Mouse (Mus musculus) heart, postnatal 0 days (tissue): ENCODE measurements around the gene Tbc1d1. TPM values are rescaled to one million over a fixed set of nuclear protein-coding genes. Genes with fewer than 3 reads are reported as not detected.

Experiments
- ATAC-seq: fragments of 200-750 bp; cut with Nextera tagmentation; 2 replicates; pipeline ENCODE4 v1.8.0; 2017; ENCODE audit warnings: low read depth, moderate number of reproducible peaks, moderate library complexity; ENCODE audit not compliant: insufficient read depth
- DNase-seq: peaks from one replicate; pipeline ENCODE4 v3.0.0-alpha.2; 2016; ENCODE audit warnings: low spot score
- H3K27ac ChIP-seq: fragments of 300-500 bp; sonication (generic); 2 replicates; pipeline ENCODE4 v1.5.1; 2014; ENCODE audit warnings: low read depth, mild to moderate bottlenecking
- H3K27me3 ChIP-seq: fragments of 300-500 bp; sonication (generic); 2 replicates; pipeline ENCODE4 v1.6.1; 2014; ENCODE audit warnings: low read length, mixed read lengths; ENCODE audit not compliant: control insufficient read depth, insufficient read depth
- H3K36me3 ChIP-seq: fragments of 300-500 bp; sonication (generic); replicated peaks from 2 replicates; pipeline ENCODE4 v1.6.1; 2014; ENCODE audit warnings: low read length, mixed read lengths; ENCODE audit not compliant: control insufficient read depth, insufficient read depth
- H3K4me1 ChIP-seq: fragments of 300-500 bp; sonication (generic); 2 replicates; pipeline ENCODE4 v1.6.1; 2014; ENCODE audit warnings: antibody characterized with exemption; ENCODE audit not compliant: control insufficient read depth, insufficient read depth
- H3K4me2 ChIP-seq: fragments of 300-500 bp; sonication (generic); 2 replicates; pipeline ENCODE4 v1.6.1; 2014; ENCODE audit warnings: low read depth, mild to moderate bottlenecking, low read length, moderate library complexity
- H3K4me3 ChIP-seq: fragments of 300-500 bp; sonication (generic); 2 replicates; pipeline ENCODE4 v1.5.1; 2014; ENCODE audit warnings: low read depth, low read length
- H3K9ac ChIP-seq: fragments of 300-500 bp; sonication (generic); replicated peaks from 2 replicates; pipeline ENCODE4 v1.6.1; 2014; ENCODE audit warnings: low read depth, low read length, mixed read lengths
- H3K9me3 ChIP-seq: fragments of 300-500 bp; sonication (generic); replicated peaks from 2 replicates; pipeline ENCODE4 v1.6.1; 2016; ENCODE audit warnings: low read length; ENCODE audit not compliant: control insufficient read depth
- CTCF ChIP-seq: IDR thresholded peaks from 2 replicates; pipeline ENCODE4 v1.5.1; 2016; ENCODE audit warnings: antibody characterized with exemption, control low read depth, low read depth
- EP300 ChIP-seq: IDR thresholded peaks from 2 replicates; pipeline ENCODE4 v1.6.1; 2016; ENCODE audit warnings: antibody characterized with exemption, low read depth
- WGBS: fragments of 180-500 bp; shearing (Covaris S2); extraction: QIAGEN DNeasy Blood & Tissue Kit; methylation state at CpG from one replicate; pipeline ENCODE4 v1.1.7; 2014; 5-methylcytosine and 5-hydroxymethylcytosine counted together
- polyA plus RNA-seq: library from polyadenylated mRNA; unstranded; fragments of >200 nt; fragmentation: Nextera tagmentation; extraction: Ambion mirVana; gene quantifications from 2 replicates; pipeline ENCODE4 v1.2.1, GENCODE M21; 2015
- total RNA-seq: library from RNA; depleted of rRNA; stranded (reverse); fragments of >200 nt; gene quantifications from 2 replicates; pipeline ENCODE4 v1.2.3, GENCODE M21; 2014; ENCODE audit warnings: low replicate concordance

Gene Tbc1d1
- total and polyA plus RNA-seq, 2 experiments from 2014 or later = 22.4 to 55.4 TPM

DNA sequence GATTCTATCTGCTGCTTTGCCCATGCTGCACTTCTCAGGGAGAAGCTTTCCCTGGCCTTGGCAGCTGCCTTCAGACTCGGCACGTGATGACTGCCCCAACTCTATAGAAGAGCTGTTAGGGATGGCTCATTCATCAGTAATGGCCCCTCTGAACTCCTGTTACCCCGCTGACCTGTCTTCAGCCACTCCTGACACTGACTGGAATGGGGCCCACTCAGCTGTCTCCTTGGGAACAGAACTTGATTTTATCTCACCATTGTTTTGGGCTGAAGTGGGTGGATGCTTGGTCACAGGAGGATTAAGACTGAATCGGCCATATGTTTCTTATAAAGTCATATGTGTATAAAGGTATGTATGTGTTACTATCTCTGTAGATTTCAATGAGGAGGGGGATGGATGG, 145.1 kb downstream of the Tbc1d1 start:
- no peak overlapping the region for H3K9ac ChIP-seq
- H3K27me3 ChIP-seq = no peaks in the 10 kb centered on the region
- no peak for TF ChIP-seq CTCF
- TF ChIP-seq EP300 = no peak
- no peak overlapping the region for H3K27ac ChIP-seq
- H3K4me3 ChIP-seq = no peak overlapping the region
- peaks cover 21% of the 10 kb centered on the region; the same call in 1 of the 2 replicates for H3K36me3 ChIP-seq
- 58% methylated on average over 4 of the region's 4 CpGs for WGBS
- H3K9me3 ChIP-seq = 0 out of 2 replicates have a peak, but pooled peaks cover 1% of the 10 kb centered on the region
- peaks cover 13% of the 10 kb centered on the region for H3K4me1 ChIP-seq
- DNase-seq = no peak
- no peak overlapping the region for H3K4me2 ChIP-seq
- ATAC-seq = no peak

DNA sequence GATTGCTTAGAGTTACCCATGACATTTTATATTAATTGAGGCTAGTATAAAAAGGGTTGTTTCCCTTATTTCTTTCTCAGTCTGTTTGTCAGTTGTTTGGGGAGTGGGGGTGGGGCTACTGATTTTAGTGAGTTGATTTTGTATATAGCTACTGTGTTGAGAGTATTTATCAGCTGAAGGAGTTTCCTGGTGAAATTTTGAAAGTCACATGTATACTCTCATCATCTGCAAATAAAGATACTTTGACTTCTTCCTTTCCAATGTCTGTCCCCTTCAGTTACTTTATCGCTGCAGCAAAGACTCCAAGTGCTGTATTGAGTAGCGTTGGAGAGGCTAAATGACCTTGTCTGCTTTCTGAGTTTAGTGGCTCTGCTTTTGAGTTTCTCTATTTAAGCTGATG, 151.2 kb downstream of the Tbc1d1 start:
- no peak overlapping the region for H3K4me3 ChIP-seq
- H3K4me1 ChIP-seq = no peaks in the 10 kb centered on the region; the same call in 1 of the 2 replicates
- no peak for TF ChIP-seq CTCF
- TF ChIP-seq EP300 = no peak
- no peak overlapping the region for H3K9ac ChIP-seq
- no peak overlapping the region for H3K27ac ChIP-seq
- ATAC-seq (no peak), DNase-seq (no peak)
- H3K9me3 ChIP-seq = 0 out of 2 replicates have a peak, but pooled peaks cover 5% of the 10 kb centered on the region
- H3K27me3 ChIP-seq = no peaks in the 10 kb centered on the region
- H3K36me3 ChIP-seq = peaks cover 32% of the 10 kb centered on the region
- WGBS = 95% methylated on average over 2 of the region's 2 CpGs
- no peak overlapping the region for H3K4me2 ChIP-seq

DNA sequence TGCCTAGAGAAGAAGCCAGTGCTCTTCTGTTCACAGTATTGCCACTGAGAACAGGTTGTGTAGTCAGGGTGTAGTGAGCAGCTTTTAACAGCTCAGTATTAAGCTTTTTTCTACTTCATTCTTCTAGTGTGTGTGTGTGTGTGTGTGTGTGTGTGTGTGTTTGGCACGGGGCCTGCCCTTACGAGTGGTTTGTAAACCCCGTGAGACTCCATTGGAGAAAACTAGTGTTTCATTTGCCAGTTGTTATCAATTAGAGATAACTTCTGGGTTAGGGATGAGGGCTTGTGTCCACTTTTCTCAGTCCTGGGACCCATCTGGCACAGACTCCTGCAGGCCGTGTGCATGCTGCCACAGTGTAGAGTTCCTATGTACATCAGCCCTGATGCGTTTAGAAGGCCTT, 156.2 kb downstream of the Tbc1d1 start:
- no peak overlapping the region for H3K4me2 ChIP-seq
- no peak overlapping the region for H3K27ac ChIP-seq
- H3K4me1 ChIP-seq = peaks cover 9% of the 10 kb centered on the region
- peaks cover 15% of the 10 kb centered on the region for H3K36me3 ChIP-seq
- H3K9me3 ChIP-seq = no peaks in the 10 kb centered on the region
- no peak overlapping the region for H3K9ac ChIP-seq
- DNase-seq = peak; percentile 20
- no peak overlapping the region for H3K4me3 ChIP-seq
- no peaks in the 10 kb centered on the region for H3K27me3 ChIP-seq
- ATAC-seq = peak; percentile 53; the same call in 1 of the 2 replicates
- no peak for TF ChIP-seq CTCF
- no peak for TF ChIP-seq EP300
- WGBS = 23% methylated on average over 5 of the region's 5 CpGs

DNA sequence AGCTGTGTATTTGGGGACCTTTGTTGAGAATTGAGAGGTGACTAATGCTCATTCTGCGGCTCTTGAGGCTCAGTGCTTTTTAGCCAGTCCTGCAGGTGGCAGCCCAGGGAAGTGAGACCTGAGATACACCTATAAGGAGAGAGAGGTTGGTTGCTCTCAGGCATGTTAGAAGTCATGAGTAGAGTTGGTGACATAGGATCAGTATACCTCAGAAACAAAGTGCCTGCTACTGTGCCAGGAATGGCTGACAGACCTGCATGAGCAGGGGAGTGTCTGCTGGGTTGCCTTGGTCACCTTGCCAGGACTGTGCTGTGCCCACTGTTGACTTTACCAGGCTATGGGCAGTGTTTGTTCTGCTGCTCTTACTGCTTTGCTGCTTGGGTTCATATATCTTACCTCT, 157.4 kb downstream of the Tbc1d1 start:
- Histone ChIP-seq H3K4me2 (no peak overlapping the region), H3K27ac (no peak overlapping the region), H3K4me1 (peaks cover 9% of the 10 kb centered on the region), H3K36me3 (peaks cover 26% of the 10 kb centered on the region), H3K27me3 (no peaks in the 10 kb centered on the region), H3K4me3 (no peak overlapping the region), H3K9ac (no peak overlapping the region), H3K9me3 (no peaks in the 10 kb centered on the region)
- TF ChIP-seq EP300 = no peak
- ATAC-seq (no peak; the same call in 1 of the 2 replicates), DNase-seq (no peak)
- WGBS = 93% methylated on average over 1 of the region's 1 CpGs

DNA sequence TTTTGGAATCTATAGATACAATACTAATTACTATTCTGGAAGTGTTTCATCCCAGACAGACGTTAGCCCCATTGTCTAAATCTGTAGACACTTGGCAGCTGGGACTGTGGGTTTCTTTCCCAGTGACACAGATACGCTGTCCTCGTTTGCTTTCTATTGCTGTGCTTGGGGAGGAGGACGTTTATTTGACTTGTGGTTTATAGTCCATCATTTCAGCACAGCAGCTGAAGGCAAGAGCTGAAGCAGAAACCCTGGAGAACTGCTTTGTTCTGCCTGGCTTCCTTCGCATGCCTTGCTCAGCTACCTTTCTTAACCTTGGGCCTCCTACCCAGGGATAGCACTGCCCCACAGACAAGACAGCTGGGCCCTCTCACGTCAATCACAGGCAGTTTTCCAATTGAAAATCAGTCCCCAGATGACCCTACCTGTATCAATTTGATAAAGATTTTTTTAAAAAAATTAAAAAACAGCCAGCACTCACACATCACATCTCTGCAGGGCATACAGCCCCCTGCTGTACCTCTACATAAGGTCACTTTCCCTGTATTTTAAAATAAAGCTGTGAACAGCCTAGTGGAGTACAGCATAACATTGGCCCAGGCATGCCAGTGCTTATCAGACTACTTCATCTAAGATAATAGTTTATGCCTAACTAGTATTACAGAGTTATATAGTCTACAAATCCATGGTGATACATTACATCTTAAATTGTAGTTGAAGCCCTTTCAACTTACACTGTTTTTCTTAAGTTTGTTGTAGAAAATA, 158.4 kb downstream of the Tbc1d1 start:
- ATAC-seq = no peak
- no peak overlapping the region for H3K4me2 ChIP-seq
- DNase-seq = no peak
- peaks cover 26% of the 10 kb centered on the region for H3K36me3 ChIP-seq
- TF ChIP-seq CTCF (no peak), EP300 (no peak)
- no peaks in the 10 kb centered on the region for H3K9me3 ChIP-seq
- no peak overlapping the region for H3K4me3 ChIP-seq
- no peaks in the 10 kb centered on the region for H3K27me3 ChIP-seq
- H3K27ac ChIP-seq = no peak overlapping the region
- H3K9ac ChIP-seq = no peak overlapping the region
- WGBS = 55% methylated on average over 6 of the region's 6 CpGs
- H3K4me1 ChIP-seq = peaks cover 9% of the 10 kb centered on the region

DNA sequence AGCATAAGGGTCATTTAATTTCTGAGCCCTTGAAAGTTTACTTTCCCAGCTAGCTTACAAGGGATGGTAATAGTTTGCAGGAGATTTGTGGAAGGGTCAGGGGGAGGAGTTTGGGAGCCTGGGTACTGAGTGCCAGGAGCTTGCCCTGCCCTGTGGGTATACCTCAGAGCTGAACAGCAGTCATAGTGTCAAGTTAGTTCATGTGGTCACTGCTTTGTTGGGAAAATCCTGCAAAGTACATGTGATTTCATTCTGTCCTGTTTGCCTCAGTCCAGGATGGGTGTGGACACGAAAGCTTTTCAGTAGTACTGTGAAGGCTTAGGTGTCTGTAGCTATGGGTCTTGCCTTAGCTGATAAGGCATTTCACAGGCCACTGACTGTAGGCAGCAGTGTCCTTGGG, 159.0 kb downstream of the Tbc1d1 start:
- Histone ChIP-seq H3K4me3 (no peak overlapping the region), H3K36me3 (peaks cover 26% of the 10 kb centered on the region), H3K9ac (no peak overlapping the region), H3K4me2 (no peak overlapping the region), H3K9me3 (no peaks in the 10 kb centered on the region), H3K4me1 (peaks cover 9% of the 10 kb centered on the region), H3K27ac (no peak overlapping the region), H3K27me3 (no peaks in the 10 kb centered on the region)
- no peak for TF ChIP-seq CTCF
- no peak for TF ChIP-seq EP300
- DNase-seq (no peak), ATAC-seq (no peak)
- 77% methylated on average over 1 of the region's 1 CpGs for WGBS
